Mouse (Mus musculus) heart, adult 2 months (tissue): ENCODE data around the gene 1700123O20Rik.

Experiments
- CTCF ChIP-seq: fragments of 200-600 bp; IDR thresholded peaks from 2 replicates; pipeline ENCODE4 v1.8.1; 2022; ENCODE audit warnings: antibody characterized with exemption, mild to moderate bottlenecking, moderate library complexity
- POLR2A ChIP-seq: fragments of 200-500 bp; IDR thresholded peaks from 2 replicates; pipeline ENCODE4 v1.6.1; 2011; ENCODE audit warnings: mild to moderate bottlenecking, low read depth, low read length, control low read depth; ENCODE audit not compliant: insufficient read depth

GRCm38 (mm10) chr14:54638210-54638609 lies 47.8 kb upstream of the 1700123O20Rik start:
- no peak for TF ChIP-seq POLR2A
- TF ChIP-seq CTCF = peak; percentile 28
